Mouse (Mus musculus): Measurements from ENCODE around the gene Rbsn. TPM values are rescaled to one million over a fixed set of nuclear protein-coding genes. Genes with fewer than 3 reads are reported as not detected.

Gene Rbsn
- total RNA-seq, 2 experiments from 2014 or later: 42.8 to 44.1 TPM

DNA sequence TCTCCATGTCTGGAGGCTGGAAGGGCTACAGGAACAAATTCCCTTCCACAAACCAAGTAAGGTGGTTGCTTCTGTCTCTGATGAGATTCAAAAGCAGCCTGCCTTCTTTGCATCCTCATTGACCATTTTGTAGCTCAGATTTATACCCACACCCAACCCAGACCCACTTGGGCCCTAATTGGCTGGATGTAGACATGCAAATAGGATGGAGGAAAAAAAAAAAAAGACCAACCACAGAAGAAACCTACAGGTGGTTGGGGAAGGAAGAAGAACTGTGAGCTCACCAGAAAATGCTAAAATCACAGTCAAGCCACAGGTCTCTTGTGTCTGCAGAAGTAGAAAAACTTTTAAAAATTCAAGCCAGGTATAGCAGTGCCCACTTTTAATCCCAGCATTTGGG is 14.4 kb upstream of the Rbsn start:
- no peak for TF ChIP-seq CTCF (conservative IDR thresholded peaks at IDR 0.05)
- no peak overlapping the region for H3K4me3 ChIP-seq
- no peak for DNase-seq (ENCODE audit: low spot score in 2 of 2)
- H3K27ac ChIP-seq: no peak overlapping the region

DNA sequence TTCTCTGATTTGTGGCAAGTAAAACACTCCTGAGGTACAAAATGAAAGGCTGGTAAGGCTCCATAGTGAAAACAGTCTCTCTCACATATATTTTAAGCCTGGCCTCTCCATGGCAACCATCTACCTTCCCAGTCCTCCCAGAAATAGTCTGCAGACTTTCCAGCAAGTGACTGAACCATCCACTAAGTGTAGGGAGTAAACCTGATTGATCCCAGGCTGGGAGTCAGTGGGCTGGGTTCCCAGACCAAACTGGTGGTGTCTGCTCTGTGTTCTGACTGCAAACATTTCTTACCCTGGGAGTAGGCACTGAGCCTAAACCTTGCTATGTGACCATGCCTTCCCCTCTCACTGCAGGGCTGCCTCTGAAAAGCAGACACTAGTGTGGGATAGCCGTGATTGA is 10.3 kb upstream of the Rbsn start:
- DNase-seq (ENCODE audit: low spot score in 2 of 2): no peak
- TF ChIP-seq CTCF (conservative IDR thresholded peaks at IDR 0.05): no peak

DNA sequence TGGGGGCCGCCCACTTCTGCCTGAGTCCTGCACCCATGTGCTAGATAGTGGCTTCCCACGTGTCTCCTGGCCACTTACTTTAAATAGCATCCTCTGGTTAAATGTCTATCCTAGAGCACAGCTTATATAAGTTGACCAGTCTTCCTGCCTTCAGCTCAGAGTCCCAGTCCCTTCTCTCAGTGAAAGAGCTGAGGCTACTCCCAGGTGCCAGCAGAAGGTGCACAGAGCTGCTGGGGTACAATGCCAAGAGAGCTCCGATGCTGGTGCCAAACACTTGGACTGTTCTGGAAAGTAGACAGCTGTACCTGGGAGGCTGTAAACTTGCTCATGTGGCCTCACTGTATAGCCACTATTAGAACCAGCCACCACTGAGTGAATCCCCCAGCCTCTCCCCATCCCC is 7.3 kb upstream of the Rbsn start:
- Histone ChIP-seq H3K4me3 (no peak overlapping the region), H3K27ac (no peak overlapping the region)
- no peak for DNase-seq (ENCODE audit: low spot score in 2 of 2)
- TF ChIP-seq CTCF (conservative IDR thresholded peaks at IDR 0.05): no peak

More for the DNA sequence above, 10.3 kb upstream of the Rbsn start:
- no peak overlapping the region for H3K4me3 ChIP-seq
- no peak overlapping the region for H3K27ac ChIP-seq

DNA sequence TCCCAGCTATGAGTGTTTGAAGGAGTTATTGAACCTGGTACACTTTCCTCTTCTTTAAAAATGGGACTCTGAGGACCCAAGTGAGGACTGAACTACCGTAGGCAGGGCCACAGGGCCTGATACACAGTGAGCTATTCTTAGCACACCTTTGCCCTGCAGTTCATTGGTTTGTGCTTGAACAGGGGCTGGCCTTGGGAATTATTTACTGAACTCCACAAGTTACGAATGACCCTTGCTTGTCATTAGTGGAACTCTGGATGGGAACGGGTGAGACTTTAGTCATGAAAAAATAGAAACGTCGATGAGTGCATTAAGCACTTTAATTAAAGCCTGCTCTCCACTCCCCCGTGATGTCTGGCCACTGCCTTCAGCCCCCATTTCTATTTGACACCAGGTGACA is 6.9 kb upstream of the Rbsn start:
- no peak for DNase-seq (ENCODE audit: low spot score in 2 of 2)
- H3K27ac ChIP-seq: no peak overlapping the region
- H3K4me3 ChIP-seq: no peak overlapping the region
- no peak for TF ChIP-seq CTCF (conservative IDR thresholded peaks at IDR 0.05)

DNA sequence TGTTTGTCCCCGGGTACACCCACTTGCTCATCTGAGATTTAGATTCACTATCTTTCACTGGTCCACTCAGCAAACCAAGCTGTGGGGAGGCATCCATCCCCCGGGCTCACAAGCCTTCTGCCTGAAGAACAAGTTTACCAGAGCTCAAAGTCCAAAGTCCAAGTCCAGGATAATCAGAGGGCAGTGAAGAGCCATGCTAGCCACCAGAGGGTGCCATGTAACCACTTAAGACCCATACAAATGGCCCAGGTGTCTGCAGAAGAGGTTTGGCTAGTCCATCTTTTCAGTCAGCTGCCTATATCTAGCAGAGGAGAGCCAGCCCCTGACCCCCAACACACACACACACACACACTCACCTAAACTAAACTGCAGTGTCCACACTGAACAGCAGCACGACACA is 4.7 kb upstream of the Rbsn start:
- H3K27ac ChIP-seq: no peak overlapping the region

DNA sequence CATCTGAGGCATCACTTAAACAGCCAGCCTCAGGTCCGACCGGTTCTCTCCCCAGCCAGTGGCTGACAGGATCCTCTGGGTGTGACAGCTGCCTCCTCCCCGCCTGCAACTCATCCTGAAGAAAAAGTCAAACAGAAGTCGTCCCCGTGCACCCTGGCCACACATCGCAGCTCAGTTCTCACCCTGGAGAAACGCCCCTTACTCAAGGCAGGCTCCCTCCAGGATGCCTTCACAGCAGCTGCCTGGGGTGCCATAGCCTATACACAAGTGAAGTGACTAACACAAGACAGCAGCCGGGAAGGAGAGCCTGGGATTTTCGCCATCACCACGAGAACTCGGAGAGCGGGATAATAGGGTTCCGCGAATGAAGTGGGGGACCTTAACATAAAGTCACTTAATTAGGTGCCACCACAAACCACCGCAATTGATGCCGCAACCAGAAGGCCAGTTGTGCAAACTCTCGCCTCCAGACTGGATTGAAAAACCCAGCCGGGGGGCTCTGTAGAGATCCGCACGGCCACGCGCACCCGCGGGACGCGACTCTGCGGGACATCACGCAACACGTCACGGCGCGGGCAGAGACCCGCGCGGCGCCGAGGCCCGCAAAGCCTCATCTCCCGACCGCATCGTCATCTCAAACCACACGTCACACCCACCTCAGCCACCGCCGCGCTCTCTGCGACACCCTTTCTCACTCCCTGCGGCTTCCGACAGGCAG is 511 bp downstream of the Rbsn start:
- DNase-seq (ENCODE audit: low spot score in 2 of 2): peak in 1 of 2 experiments; percentile 11
- peak overlapping the region; percentile 85 for H3K4me3 ChIP-seq
- peak overlapping the region; percentile 96 for H3K27ac ChIP-seq
- no peak for TF ChIP-seq CTCF (conservative IDR thresholded peaks at IDR 0.05)

More for the DNA sequence above, 4.7 kb upstream of the Rbsn start:
- peak; percentile 79 for TF ChIP-seq CTCF (conservative IDR thresholded peaks at IDR 0.05)
- no peak overlapping the region for H3K4me3 ChIP-seq
- DNase-seq (ENCODE audit: low spot score in 2 of 2): peak; percentile 32 to 60

DNA sequence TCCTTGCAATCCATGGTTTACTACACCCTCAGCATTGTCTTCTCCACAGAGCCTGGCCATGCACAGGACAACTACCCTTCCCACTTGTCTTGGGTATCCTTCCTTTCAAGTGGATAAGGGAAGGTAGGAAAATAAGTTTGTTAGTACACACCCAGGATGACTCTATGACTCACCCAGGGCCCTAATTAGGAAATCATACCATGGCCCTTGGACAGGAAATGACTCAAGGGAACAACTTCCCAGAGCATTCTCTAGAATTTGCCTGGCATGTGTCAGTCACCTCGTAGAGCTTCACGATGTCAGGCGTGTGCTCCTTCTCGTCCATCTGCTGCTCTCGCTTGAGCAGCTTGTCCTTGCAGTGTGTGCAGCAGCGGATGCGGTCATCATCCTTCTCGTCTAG is 15.3 kb downstream of the Rbsn start:
- Histone ChIP-seq H3K27ac (no peak overlapping the region), H3K4me3 (no peak overlapping the region)
- no peak for DNase-seq (ENCODE audit: low spot score in 2 of 2)
- no peak for TF ChIP-seq CTCF (conservative IDR thresholded peaks at IDR 0.05)

DNA sequence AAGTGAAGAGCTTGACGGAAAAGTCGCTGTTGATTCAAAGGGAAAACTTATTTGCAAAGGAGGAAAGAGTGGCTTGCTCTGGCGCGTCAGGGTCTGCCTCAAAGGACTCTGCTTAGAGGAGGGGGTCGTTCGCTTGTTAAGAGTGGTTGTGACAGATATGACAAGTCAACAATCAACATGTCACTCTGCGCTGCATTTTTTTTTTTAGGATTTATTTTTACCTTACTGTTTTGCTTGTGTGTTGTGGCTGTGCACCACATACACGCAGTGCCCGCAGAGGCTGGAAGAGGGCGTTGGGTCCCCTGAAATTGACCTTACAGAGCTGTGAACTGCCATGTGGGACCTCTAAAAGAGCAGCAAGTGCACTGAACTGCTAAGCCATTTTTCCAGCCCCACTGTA is 30.5 kb downstream of the Rbsn start:
- H3K27ac ChIP-seq: peak overlapping the region; percentile 92
- no peak for DNase-seq (ENCODE audit: low spot score in 2 of 2)
- no peak; the same call in 1 of the 2 replicates for TF ChIP-seq CTCF (conservative IDR thresholded peaks at IDR 0.05)
- H3K4me3 ChIP-seq: peak overlapping the region; percentile 90

DNA sequence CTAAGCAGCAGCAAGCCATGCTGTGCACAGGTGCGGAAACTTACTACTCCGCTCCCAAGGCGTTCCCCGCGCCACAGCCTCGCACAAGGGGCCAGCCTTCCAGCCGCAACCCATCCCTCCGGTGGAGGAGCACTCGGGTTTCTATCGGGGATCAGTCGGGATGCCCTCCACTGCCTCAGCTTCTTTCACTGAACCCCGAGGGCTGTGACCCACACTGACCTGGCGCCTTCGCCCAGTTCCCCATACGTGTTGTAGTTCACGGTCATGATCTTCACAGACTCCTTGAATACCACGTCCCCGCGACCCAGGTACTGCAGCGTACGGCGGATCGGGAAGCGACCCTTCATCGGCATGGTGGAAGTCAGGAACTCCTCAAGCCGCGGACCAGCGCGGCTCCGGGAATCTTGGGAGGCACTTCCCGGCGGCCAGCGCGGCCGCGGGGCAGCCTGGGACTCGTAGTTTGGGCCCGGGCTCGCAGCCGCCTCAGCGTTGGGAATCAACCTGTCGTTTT is 31.0 kb downstream of the Rbsn start, which contains the start of gene Mrps25:
Gene Mrps25, minus strand, starts transcription at position 413 of the 511 bp plus-strand sequence.
- Histone ChIP-seq H3K27ac (peak within 1 kb of the TSS; percentile 92), H3K4me3 (peak within 1 kb of the TSS; percentile 90)
- TF ChIP-seq CTCF (conservative IDR thresholded peaks at IDR 0.05): no peak
- DNase-seq (ENCODE audit: low spot score in 2 of 2): peak; percentile 66 to 80

DNA sequence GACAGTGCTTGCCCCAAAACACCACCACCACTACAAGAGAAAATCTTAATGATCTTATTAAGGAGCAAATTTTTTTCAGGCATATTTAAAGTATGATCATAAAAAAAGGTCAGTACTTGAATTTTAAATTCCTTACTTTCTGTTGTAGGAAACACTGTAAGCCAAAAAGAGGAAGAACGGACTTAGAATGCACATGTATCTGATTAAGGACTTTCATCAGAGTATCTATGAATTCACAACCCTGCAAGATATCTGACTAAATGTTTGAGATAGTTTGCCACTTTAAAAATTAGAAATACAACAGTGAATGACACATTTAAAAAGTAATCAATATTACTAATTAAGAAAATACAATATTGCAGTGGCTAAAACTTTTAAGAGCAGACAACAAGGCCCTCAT is 38.3 kb downstream of the Rbsn start:
- Histone ChIP-seq H3K4me3 (no peak overlapping the region), H3K27ac (no peak overlapping the region)
- TF ChIP-seq CTCF (conservative IDR thresholded peaks at IDR 0.05): no peak
- no peak for DNase-seq (ENCODE audit: low spot score in 2 of 2)

DNA sequence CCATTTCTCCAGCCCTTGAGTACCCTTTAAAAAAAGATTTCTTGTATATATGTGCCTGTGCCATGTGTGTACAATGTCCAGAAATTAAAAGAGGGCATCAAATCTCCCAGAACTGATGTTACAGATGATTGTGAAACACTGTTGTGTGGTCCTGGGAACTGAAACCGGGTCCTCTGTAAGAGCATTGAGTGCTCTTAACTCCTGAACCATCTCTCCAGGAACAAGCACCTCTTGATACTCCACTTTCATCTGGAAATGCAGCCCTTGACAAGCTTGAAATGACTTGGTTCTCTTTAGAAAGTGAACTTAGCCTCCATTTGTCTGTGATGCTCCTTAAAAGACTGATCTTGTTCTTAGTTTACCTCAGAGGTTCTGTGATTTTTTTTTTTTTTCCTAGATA is 52.0 kb downstream of the Rbsn start:
- no peak for DNase-seq (ENCODE audit: low spot score in 2 of 2)
- H3K4me3 ChIP-seq: no peak overlapping the region
- TF ChIP-seq CTCF (conservative IDR thresholded peaks at IDR 0.05): no peak
- no peak overlapping the region for H3K27ac ChIP-seq

DNA sequence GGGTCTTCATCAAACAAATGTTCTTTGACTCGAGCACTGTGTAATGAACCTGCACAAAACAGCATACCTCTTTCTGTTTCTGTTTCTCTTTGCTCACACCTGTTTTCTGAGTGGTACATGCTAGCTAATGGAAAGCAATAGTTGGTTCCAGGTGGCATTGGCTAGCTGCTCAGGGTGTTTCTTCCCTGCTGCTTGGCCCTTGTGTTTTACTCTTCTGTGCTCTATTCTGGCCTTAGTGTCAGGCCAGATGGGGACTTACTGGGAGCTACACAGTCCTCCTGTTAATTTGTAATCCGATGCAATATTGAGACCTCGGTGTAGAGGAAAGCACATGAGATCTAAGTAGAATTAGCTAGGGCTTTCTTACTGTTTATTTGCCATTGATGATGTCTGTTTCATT is 55.9 kb downstream of the Rbsn start:
- no peak for TF ChIP-seq CTCF (conservative IDR thresholded peaks at IDR 0.05)
- no peak for DNase-seq (ENCODE audit: low spot score in 2 of 2)
- H3K4me3 ChIP-seq: no peak overlapping the region
- H3K27ac ChIP-seq: no peak overlapping the region

DNA sequence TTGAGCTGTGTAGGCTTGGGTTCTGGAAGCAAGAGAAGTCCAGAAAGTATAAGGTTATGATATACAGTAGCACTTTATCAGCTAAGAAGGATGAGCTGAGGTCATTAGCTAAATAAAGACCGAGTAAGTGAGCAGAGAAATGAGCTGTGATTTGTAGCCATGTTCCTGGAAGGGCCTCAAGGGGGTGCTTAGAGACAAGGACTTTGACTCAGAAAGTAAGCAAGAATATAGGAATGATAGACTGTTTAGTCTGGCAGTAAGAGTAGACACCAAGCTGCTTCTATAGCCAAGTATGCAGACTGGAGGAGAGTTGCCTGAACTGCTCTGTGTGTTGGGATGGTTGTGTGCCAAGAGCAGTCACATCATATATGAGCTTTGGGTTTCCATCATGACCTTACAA is 61.0 kb downstream of the Rbsn start:
- no peak overlapping the region for H3K4me3 ChIP-seq
- no peak overlapping the region for H3K27ac ChIP-seq
- TF ChIP-seq CTCF (conservative IDR thresholded peaks at IDR 0.05): no peak
- DNase-seq (ENCODE audit: low spot score in 2 of 2): no peak

DNA sequence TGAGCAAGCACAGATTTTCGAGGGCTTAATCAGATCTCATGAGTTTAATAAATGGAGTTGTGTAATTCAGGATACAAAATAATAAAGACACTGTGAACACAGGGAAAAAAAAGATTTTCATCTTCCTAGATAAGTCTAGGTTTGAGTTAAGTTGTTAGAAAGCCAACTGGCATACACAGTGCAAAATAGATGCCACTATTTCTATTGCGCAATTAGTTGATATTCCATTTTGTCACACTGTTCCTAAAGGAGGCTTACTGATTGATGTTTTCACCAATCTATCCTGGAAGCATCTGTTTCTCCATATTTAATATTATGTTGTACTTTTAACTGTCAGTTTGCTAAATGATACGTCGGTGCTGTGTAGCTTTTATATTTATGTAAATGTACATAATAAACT is 68.8 kb downstream of the Rbsn start:
- no peak overlapping the region for H3K4me3 ChIP-seq
- DNase-seq (ENCODE audit: low spot score in 2 of 2): no peak
- H3K27ac ChIP-seq: no peak overlapping the region
- no peak for TF ChIP-seq CTCF (conservative IDR thresholded peaks at IDR 0.05)

Other genes with a start within 250 kb of the Rbsn start
- gene Fgd5, start 236.0 kb downstream of the Rbsn start, total RNA-seq (2021): 1 to 10 TPM; 4.3 to 5.7 TPM
- gene Nr2c2, start 123.5 kb downstream of the Rbsn start, total RNA-seq (2021): 10 to 100 TPM; 88.6 to 92.3 TPM
- gene Mrps25, start 30.9 kb downstream of the Rbsn start, total RNA-seq (2021): 10 to 100 TPM; 49.5 to 51.8 TPM
- gene Trh, start 29.7 kb upstream of the Rbsn start, total RNA-seq (2021): 1 to 10 TPM; 1.3 to 2.2 TPM

Data from layer of hippocampus, adult 2 months (tissue).